Mouse (Mus musculus): ENCODE data around the gene Micall2. TPM values are rescaled to one million over a fixed set of nuclear protein-coding genes. Genes with fewer than 3 reads are reported as not detected.
"Not testable (repeated sequence)": the region's sequence is repeated elsewhere in the genome, so short reads cannot be mapped to it uniquely, and the experiment has no call there.

The Micall2 gene
- total RNA-seq (2015): 7.0 and 8.0 TPM in 2 replicates
- total RNA-seq (2017): 2.5 and 3.9 TPM in 2 replicates

- peak; percentile 67 for ATAC-seq (replicated peaks; ENCODE audit: poor library complexity)
These were observed at the start of gene Micall2 for GRCm38 (mm10) chr5:139735677-139736503. Micall2 (minus strand) TSS chr5:139736336.

GRCm38 (mm10) chr5:139781406-139781805, 45.3 kb upstream of the Micall2 start:
- ATAC-seq (replicated peaks; ENCODE audit: poor library complexity): no peak

GRCm38 (mm10) chr5:139776966-139777365, 40.8 kb upstream of the Micall2 start:
- ATAC-seq (replicated peaks; ENCODE audit: poor library complexity): peak; percentile 78

- peak; percentile 92 for ATAC-seq (replicated peaks; ENCODE audit: poor library complexity)
These were observed 39.2 kb upstream of the Micall2 start, which contains the start of gene Ints1 for GRCm38 (mm10) chr5:139775216-139775926. Ints1 (minus strand) TSS chr5:139775674.

- no peak for ATAC-seq (replicated peaks; ENCODE audit: poor library complexity)
These were observed 32.1 kb upstream of the Micall2 start for GRCm38 (mm10) chr5:139768216-139768615.

GRCm38 (mm10) chr5:139764296-139764695, 28.2 kb upstream of the Micall2 start:
- ATAC-seq (replicated peaks; ENCODE audit: poor library complexity): peak; percentile 87

- ATAC-seq (replicated peaks; ENCODE audit: poor library complexity): no peak
These were observed 22.0 kb upstream of the Micall2 start for GRCm38 (mm10) chr5:139758096-139758495.

- ATAC-seq (replicated peaks; ENCODE audit: poor library complexity): no peak
These were observed 20.4 kb upstream of the Micall2 start for GRCm38 (mm10) chr5:139756586-139756985.

GRCm38 (mm10) chr5:139756135-139756534, 20.0 kb upstream of the Micall2 start:
- ATAC-seq (replicated peaks; ENCODE audit: poor library complexity): no peak

GRCm38 (mm10) chr5:139754753-139755152, 18.6 kb upstream of the Micall2 start:
- ATAC-seq (replicated peaks; ENCODE audit: poor library complexity): peak; percentile 55

- ATAC-seq (replicated peaks; ENCODE audit: poor library complexity): peak; percentile 56
These were observed 14.4 kb upstream of the Micall2 start for GRCm38 (mm10) chr5:139750535-139750934.

- no peak for ATAC-seq (replicated peaks; ENCODE audit: poor library complexity)
These were observed 13.4 kb upstream of the Micall2 start for GRCm38 (mm10) chr5:139749413-139750125.

- peak; percentile 86 for ATAC-seq (replicated peaks; ENCODE audit: poor library complexity)
These were observed 9.6 kb upstream of the Micall2 start for GRCm38 (mm10) chr5:139745771-139746170.

- not testable (repeated sequence) for ATAC-seq (replicated peaks; ENCODE audit: poor library complexity)
These were observed 6.5 kb upstream of the Micall2 start for GRCm38 (mm10) chr5:139742640-139743039.

GRCm38 (mm10) chr5:139738592-139739315, 2.6 kb upstream of the Micall2 start:
- peak; percentile 55 for ATAC-seq (replicated peaks; ENCODE audit: poor library complexity)

- ATAC-seq (replicated peaks; ENCODE audit: poor library complexity): peak; percentile 3
These were observed 1.9 kb upstream of the Micall2 start for GRCm38 (mm10) chr5:139737841-139738591.

- no peak for ATAC-seq (replicated peaks; ENCODE audit: poor library complexity)
These were observed 386 bp upstream of the Micall2 start for GRCm38 (mm10) chr5:139736504-139736940.

GRCm38 (mm10) chr5:139734746-139735145, 1.4 kb downstream of the Micall2 start:
- ATAC-seq (replicated peaks; ENCODE audit: poor library complexity): peak; percentile 8

- ATAC-seq (replicated peaks; ENCODE audit: poor library complexity): peak; percentile 64
These were observed 2.1 kb downstream of the Micall2 start for GRCm38 (mm10) chr5:139734016-139734415.

Data from megakaryocyte progenitor cell, adult 5-6 weeks (primary cell).